Mouse (Mus musculus): ENCODE measurements at regions not wholly inside any gene's neighbourhood (a gene's known extent, or its start where the extent isn't known, plus 50 kb on each side); places are given as distances from the start of the nearest gene placed in this dataset.

GRCm38 (mm10) chr6:31066861-31067260 lies 108.0 kb upstream of the Klf14 start:
- Histone ChIP-seq H3K9me3 (replicated peaks) (no peaks in the 10 kb centered on the region), H3K4me1 (replicated peaks) (0 out of 2 replicates have a peak, but pooled peaks cover 5% of the 10 kb centered on the region)

GRCm38 (mm10) chr6:31067453-31067852 lies 108.6 kb upstream of the Klf14 start:
- no peak overlapping the region for H3K4me3 ChIP-seq (replicated peaks)
- H3K9me3 ChIP-seq (replicated peaks), result no peaks in the 10 kb centered on the region
- DNase-seq (no peak), ATAC-seq (ENCODE audit: low read depth) (no peak)
- 0 out of 2 replicates have a peak, but pooled peaks cover 5% of the 10 kb centered on the region for H3K4me1 ChIP-seq (replicated peaks)
- H3K27me3 ChIP-seq, result no peaks in the 10 kb centered on the region
- no peak overlapping the region for H3K27ac ChIP-seq
- 70% methylated on average over 7 of the region's 7 CpGs for WGBS (ENCODE audit: insufficient replicate concordance)
- H3K9ac ChIP-seq, result no peak overlapping the region
- peaks cover 4% of the 10 kb centered on the region; the same call in 1 of the 2 replicates for H3K36me3 ChIP-seq
- no peak overlapping the region for H3K4me2 ChIP-seq

More at GRCm38 (mm10) chr6:31066861-31067260, 108.0 kb upstream of the Klf14 start:
- peaks cover 6% of the 10 kb centered on the region; the same call in 1 of the 2 replicates for H3K36me3 ChIP-seq
- WGBS (ENCODE audit: insufficient replicate concordance), result 79% methylated on average over 5 of the region's 5 CpGs
- ATAC-seq (ENCODE audit: low read depth), result no peak
- no peak overlapping the region for H3K4me2 ChIP-seq
- DNase-seq, result no peak
- H3K27ac ChIP-seq, result no peak overlapping the region
- no peak overlapping the region for H3K4me3 ChIP-seq (replicated peaks)
- H3K27me3 ChIP-seq, result no peaks in the 10 kb centered on the region
- no peak overlapping the region for H3K9ac ChIP-seq

- Histone ChIP-seq H3K36me3 (no peaks in the 10 kb centered on the region), H3K4me2 (no peak overlapping the region), H3K9me3 (replicated peaks) (no peaks in the 10 kb centered on the region), H3K9ac (no peak overlapping the region), H3K27me3 (no peaks in the 10 kb centered on the region), H3K4me1 (replicated peaks) (0 out of 2 replicates have a peak, but pooled peaks cover 5% of the 10 kb centered on the region), H3K27ac (no peak overlapping the region), H3K4me3 (replicated peaks) (no peak overlapping the region)
- DNase-seq (no peak), ATAC-seq (ENCODE audit: low read depth) (no peak)
- 74% methylated on average over 13 of the region's 13 CpGs for WGBS (ENCODE audit: insufficient replicate concordance)
These were observed 110.4 kb upstream of the Klf14 start for GRCm38 (mm10) chr6:31069243-31069642.

- Histone ChIP-seq H3K4me3 (replicated peaks) (no peak overlapping the region), H3K4me2 (no peak overlapping the region), H3K4me1 (replicated peaks) (0 out of 2 replicates have a peak, but pooled peaks cover 5% of the 10 kb centered on the region), H3K27ac (no peak overlapping the region), H3K9ac (no peak overlapping the region), H3K27me3 (no peaks in the 10 kb centered on the region), H3K36me3 (no peaks in the 10 kb centered on the region), H3K9me3 (replicated peaks) (no peaks in the 10 kb centered on the region)
- WGBS (ENCODE audit: insufficient replicate concordance), result 84% methylated on average over 6 of the region's 6 CpGs
- ATAC-seq (ENCODE audit: low read depth), result no peak
- no peak for DNase-seq
These were observed 111.7 kb upstream of the Klf14 start for GRCm38 (mm10) chr6:31070537-31070936.

- H3K27ac ChIP-seq, result no peak overlapping the region
- H3K4me3 ChIP-seq (replicated peaks), result no peak overlapping the region
- WGBS (ENCODE audit: insufficient replicate concordance), result 77% methylated on average over 9 of the region's 9 CpGs
- H3K9ac ChIP-seq, result no peak overlapping the region
- H3K9me3 ChIP-seq (replicated peaks), result no peaks in the 10 kb centered on the region
- H3K36me3 ChIP-seq, result no peaks in the 10 kb centered on the region
- no peak for ATAC-seq (ENCODE audit: low read depth)
- H3K27me3 ChIP-seq, result no peaks in the 10 kb centered on the region
- no peak for DNase-seq
- 0 out of 2 replicates have a peak, but pooled peaks cover 6% of the 10 kb centered on the region for H3K4me1 ChIP-seq (replicated peaks)
- no peak overlapping the region for H3K4me2 ChIP-seq
These were observed 112.1 kb upstream of the Klf14 start for GRCm38 (mm10) chr6:31070966-31071365.

GRCm38 (mm10) chr6:31072072-31072471 lies 113.2 kb upstream of the Klf14 start:
- no peaks in the 10 kb centered on the region for H3K9me3 ChIP-seq (replicated peaks)
- H3K4me1 ChIP-seq (replicated peaks), result peaks cover 9% of the 10 kb centered on the region; the same call in 1 of the 2 replicates
- ATAC-seq (ENCODE audit: low read depth), result no peak
- no peak overlapping the region for H3K27ac ChIP-seq
- H3K4me3 ChIP-seq (replicated peaks), result no peak overlapping the region
- H3K4me2 ChIP-seq, result no peak overlapping the region
- H3K27me3 ChIP-seq, result no peaks in the 10 kb centered on the region
- DNase-seq, result no peak
- no peaks in the 10 kb centered on the region for H3K36me3 ChIP-seq
- no peak overlapping the region for H3K9ac ChIP-seq
- WGBS (ENCODE audit: insufficient replicate concordance), result 61% methylated on average over 7 of the region's 7 CpGs

GRCm38 (mm10) chr6:31072559-31072958 lies 113.7 kb upstream of the Klf14 start:
- Histone ChIP-seq H3K27me3 (no peaks in the 10 kb centered on the region), H3K4me3 (replicated peaks) (no peak overlapping the region), H3K9ac (no peak overlapping the region), H3K9me3 (replicated peaks) (no peaks in the 10 kb centered on the region), H3K36me3 (no peaks in the 10 kb centered on the region), H3K4me1 (replicated peaks) (peaks cover 10% of the 10 kb centered on the region), H3K27ac (no peak overlapping the region), H3K4me2 (no peak overlapping the region)
- 55% methylated on average over 5 of the region's 5 CpGs for WGBS (ENCODE audit: insufficient replicate concordance)
- ATAC-seq (ENCODE audit: low read depth) (no peak), DNase-seq (no peak)

GRCm38 (mm10) chr6:31073338-31073737 lies 114.5 kb upstream of the Klf14 start:
- no peak for DNase-seq
- 79% methylated on average over 8 of the region's 8 CpGs for WGBS (ENCODE audit: insufficient replicate concordance)
- H3K27ac ChIP-seq, result no peak overlapping the region
- no peak overlapping the region for H3K4me3 ChIP-seq (replicated peaks)
- peaks cover 18% of the 10 kb centered on the region for H3K4me1 ChIP-seq (replicated peaks)
- no peak for ATAC-seq (ENCODE audit: low read depth)
- H3K9ac ChIP-seq, result no peak overlapping the region
- no peaks in the 10 kb centered on the region for H3K27me3 ChIP-seq
- H3K9me3 ChIP-seq (replicated peaks), result no peaks in the 10 kb centered on the region
- H3K4me2 ChIP-seq, result no peak overlapping the region
- no peaks in the 10 kb centered on the region for H3K36me3 ChIP-seq

- Histone ChIP-seq H3K27ac (no peak overlapping the region), H3K4me2 (no peak overlapping the region), H3K9me3 (replicated peaks) (no peaks in the 10 kb centered on the region), H3K9ac (no peak overlapping the region), H3K27me3 (no peaks in the 10 kb centered on the region), H3K4me1 (replicated peaks) (peaks cover 26% of the 10 kb centered on the region), H3K4me3 (replicated peaks) (no peak overlapping the region), H3K36me3 (0 out of 2 replicates have a peak, but pooled peaks cover 3% of the 10 kb centered on the region)
- WGBS (ENCODE audit: insufficient replicate concordance), result 69% methylated on average over 9 of the region's 9 CpGs
- ATAC-seq (ENCODE audit: low read depth) (no peak), DNase-seq (no peak)
These were observed 115.5 kb upstream of the Klf14 start for GRCm38 (mm10) chr6:31074394-31074793.

GRCm38 (mm10) chr6:31075209-31075571 lies 116.3 kb upstream of the Klf14 start:
- no peak for DNase-seq
- H3K9ac ChIP-seq, result no peak overlapping the region
- H3K36me3 ChIP-seq, result 0 out of 2 replicates have a peak, but pooled peaks cover 3% of the 10 kb centered on the region
- H3K4me2 ChIP-seq, result no peak overlapping the region
- 72% methylated on average over 2 of the region's 2 CpGs for WGBS (ENCODE audit: insufficient replicate concordance)
- no peak for ATAC-seq (ENCODE audit: low read depth)
- H3K4me1 ChIP-seq (replicated peaks), result peaks cover 29% of the 10 kb centered on the region
- no peak overlapping the region for H3K27ac ChIP-seq
- H3K4me3 ChIP-seq (replicated peaks), result no peak overlapping the region
- H3K9me3 ChIP-seq (replicated peaks), result no peaks in the 10 kb centered on the region
- H3K27me3 ChIP-seq, result no peaks in the 10 kb centered on the region

- Histone ChIP-seq H3K27me3 (no peaks in the 10 kb centered on the region), H3K27ac (no peak overlapping the region), H3K4me1 (replicated peaks) (peaks cover 29% of the 10 kb centered on the region), H3K36me3 (0 out of 2 replicates have a peak, but pooled peaks cover 3% of the 10 kb centered on the region), H3K9ac (no peak overlapping the region), H3K9me3 (replicated peaks) (no peaks in the 10 kb centered on the region), H3K4me3 (replicated peaks) (no peak overlapping the region), H3K4me2 (no peak overlapping the region)
- DNase-seq, result peak; percentile 36
- 0 out of 2 replicates have a peak, but pooled peaks have one; percentile 47 for ATAC-seq (ENCODE audit: low read depth)
- WGBS (ENCODE audit: insufficient replicate concordance), result 39% methylated on average over 13 of the region's 13 CpGs
These were observed 116.9 kb upstream of the Klf14 start for GRCm38 (mm10) chr6:31075572-31076477.

Data from liver, embryonic 13.5 days (tissue).